Mouse (Mus musculus) ES-Bruce4 (cell line): Measurements from ENCODE around the gene D930048N14Rik.

Source experiments
- CTCF ChIP-seq: IDR thresholded peaks from one replicate; pipeline ENCODE4 v1.8.1; 2011; ENCODE audit warnings: low read depth, low read length
- POLR2A ChIP-seq: IDR thresholded peaks from one replicate; pipeline ENCODE4 v1.8.1; 2011; ENCODE audit warnings: low read length; ENCODE audit not compliant: insufficient read depth

DNA sequence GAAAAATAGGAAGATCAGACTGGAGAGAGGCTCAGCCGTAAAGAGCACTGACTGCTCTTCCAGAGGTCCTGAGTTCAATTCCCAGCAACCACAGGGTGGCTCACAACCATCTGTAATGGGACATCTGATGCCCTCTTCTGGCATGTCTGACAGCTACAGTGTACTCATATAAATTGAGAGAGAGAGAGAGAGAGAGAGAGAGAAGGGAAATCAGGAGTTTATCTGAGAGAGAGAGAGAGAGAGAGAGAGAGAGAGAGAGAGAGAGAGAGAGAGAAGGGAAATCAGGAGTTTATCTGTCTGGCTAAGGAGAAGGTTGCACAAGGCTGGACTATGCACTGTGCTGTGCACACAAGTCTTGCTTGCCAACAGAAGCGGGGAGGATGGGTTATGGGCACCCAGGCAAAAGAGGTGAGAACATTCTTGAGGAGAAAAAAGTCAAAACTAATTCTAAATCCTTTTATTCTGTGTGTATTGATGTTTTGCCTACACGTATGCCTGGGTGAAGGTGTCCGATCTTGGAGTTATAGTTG lies 2.2 kb downstream of the D930048N14Rik start:
- no peak for TF ChIP-seq CTCF
- no peak for TF ChIP-seq POLR2A
